Mouse (Mus musculus) heart, embryonic 16.5 days (tissue): ENCODE data around the gene Zfp839. TPM values are rescaled to one million over a fixed set of nuclear protein-coding genes. Genes with fewer than 3 reads are reported as not detected.
"Not testable (repeated sequence)": the region's sequence is repeated elsewhere in the genome, so short reads cannot be mapped to it uniquely, and the experiment has no call there.

Experiments used
- ATAC-seq: fragments of 200-750 bp; cut with Nextera tagmentation; replicated peaks from 2 replicates; pipeline ENCODE4 v1.8.0; 2017; ENCODE audit warnings: moderate number of reproducible peaks; ENCODE audit not compliant: insufficient read depth, low FRiP score; ENCODE audit errors: extremely low read depth
- H3K27ac ChIP-seq: fragments of 300-500 bp; sonication (generic); 2 replicates; pipeline ENCODE4 v1.5.1; 2014; ENCODE audit warnings: mild to moderate bottlenecking, low read length, control low read depth, moderate library complexity
- H3K27me3 ChIP-seq: fragments of 300-500 bp; sonication (generic); 2 replicates; pipeline ENCODE4 v1.6.1; 2014; ENCODE audit warnings: low read length, mixed read lengths; ENCODE audit not compliant: control insufficient read depth, insufficient read depth
- H3K36me3 ChIP-seq: fragments of 300-500 bp; sonication (generic); 2 replicates; pipeline ENCODE4 v1.6.1; 2014; ENCODE audit not compliant: control insufficient read depth, insufficient read depth
- H3K4me1 ChIP-seq: fragments of 300-500 bp; sonication (generic); 2 replicates; pipeline ENCODE4 v1.6.1; 2014; ENCODE audit warnings: low read length, mixed read lengths; ENCODE audit not compliant: control insufficient read depth, insufficient read depth
- H3K4me2 ChIP-seq: fragments of 300-500 bp; sonication (generic); 2 replicates; pipeline ENCODE4 v1.6.1; 2014; ENCODE audit warnings: low read depth, mild to moderate bottlenecking, control low read depth, low read length
- H3K4me3 ChIP-seq: fragments of 300-500 bp; sonication (generic); 2 replicates; pipeline ENCODE4 v1.5.1; 2014; ENCODE audit warnings: mild to moderate bottlenecking, control low read depth, low read length
- H3K9ac ChIP-seq: fragments of 300-500 bp; sonication (generic); 2 replicates; pipeline ENCODE4 v1.6.1; 2014; ENCODE audit warnings: low read length, control low read depth
- H3K9me3 ChIP-seq: fragments of 300-500 bp; sonication (generic); replicated peaks from 2 replicates; pipeline ENCODE4 v1.6.1; 2016; ENCODE audit warnings: low read length; ENCODE audit not compliant: control insufficient read depth
- WGBS: fragments of 180-500 bp; shearing (Covaris S2); extraction: QIAGEN DNeasy Blood & Tissue Kit; methylation state at CpG from one replicate; pipeline ENCODE4 v1.1.7; 2014; 5-methylcytosine and 5-hydroxymethylcytosine counted together
- polyA plus RNA-seq: library from polyadenylated mRNA; unstranded; fragments of >200 nt; fragmentation: Nextera tagmentation; extraction: Ambion mirVana; gene quantifications from 2 replicates; pipeline ENCODE4 v1.2.1, GENCODE M21; 2015

Gene Zfp839
- polyA plus RNA-seq, 1 experiment from 2014 or later: 5.1 TPM

DNA sequence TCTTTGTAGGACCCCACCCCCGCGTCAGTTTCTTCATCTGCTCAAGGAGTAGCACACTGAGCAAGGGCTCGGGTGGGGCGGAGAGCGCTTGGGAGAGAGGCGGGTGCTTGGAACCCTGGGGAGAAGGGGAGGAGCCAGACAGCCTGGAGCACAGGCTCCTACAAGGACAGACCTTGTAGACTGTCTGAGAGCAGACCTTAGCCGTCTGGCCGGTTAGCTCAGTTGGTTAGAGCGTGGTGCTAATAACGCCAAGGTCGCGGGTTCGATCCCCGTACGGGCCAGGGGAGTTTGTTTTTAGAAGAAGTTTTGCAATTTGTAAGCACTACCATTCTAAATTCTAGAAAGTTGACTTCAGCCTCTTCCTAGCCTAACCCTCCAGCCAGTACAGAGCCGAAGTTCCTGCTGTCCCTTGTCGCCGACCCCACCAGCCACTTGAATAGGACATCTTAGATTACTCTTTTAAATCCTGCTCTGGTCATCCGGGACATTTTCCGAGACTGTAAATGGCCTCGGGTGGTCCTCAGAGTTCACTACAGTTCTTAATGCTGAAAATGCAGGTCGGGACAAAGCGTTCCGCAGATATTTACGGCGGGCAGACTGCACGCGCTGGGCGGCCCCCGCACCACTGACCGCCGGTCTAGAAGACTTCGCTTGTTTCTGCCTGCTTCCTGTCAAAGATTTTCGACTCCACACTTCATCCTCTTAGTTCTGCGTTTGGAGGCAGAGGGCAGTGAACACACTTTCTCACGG lies 4.7 kb upstream of the Zfp839 start:
- peak overlapping the region; percentile 84 for H3K4me3 ChIP-seq
- H3K4me1 ChIP-seq: peaks cover 13% of the 10 kb centered on the region
- peak overlapping the region; percentile 83 for H3K9ac ChIP-seq
- peak overlapping the region; percentile 79 for H3K4me2 ChIP-seq
- H3K27ac ChIP-seq: peak overlapping the region; percentile 91
- under 1% methylated on average over 36 of the region's 36 CpGs for WGBS
- H3K27me3 ChIP-seq: no peaks in the 10 kb centered on the region
- no peaks in the 10 kb centered on the region for H3K9me3 ChIP-seq
- no peaks in the 10 kb centered on the region for H3K36me3 ChIP-seq
- peak; percentile 91 for ATAC-seq

DNA sequence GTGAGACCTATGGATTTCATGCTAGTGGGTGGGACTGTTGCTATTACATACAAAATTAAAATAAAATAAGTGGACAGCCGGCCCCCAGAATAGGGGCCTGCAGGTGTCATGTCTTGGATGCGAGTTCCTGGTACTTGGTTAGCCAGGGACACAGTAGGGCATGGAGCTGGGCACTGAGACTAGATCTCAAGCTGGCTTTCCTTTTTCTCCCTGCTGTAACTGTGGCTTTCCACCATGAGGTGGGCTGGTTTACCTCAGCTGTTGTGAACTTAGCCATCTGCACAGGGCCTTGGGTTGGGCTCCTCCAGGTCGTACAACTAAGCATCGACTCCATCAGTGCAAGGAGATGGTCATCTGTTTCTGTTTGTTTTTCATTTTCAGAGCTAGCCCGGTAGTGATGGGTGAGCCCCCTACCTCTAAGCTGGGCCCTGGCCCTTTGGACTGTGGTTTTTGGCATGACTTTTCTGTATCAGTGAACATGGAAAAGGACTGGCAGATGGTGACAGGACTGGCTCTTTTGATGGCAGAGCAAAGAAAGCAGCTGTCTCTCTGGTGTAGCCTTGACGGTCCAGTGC lies 3.8 kb upstream of the Zfp839 start:
- peak overlapping the region; percentile 83 for H3K9ac ChIP-seq
- peak overlapping the region; percentile 79 for H3K4me2 ChIP-seq
- no peak for ATAC-seq
- H3K4me3 ChIP-seq: peak overlapping the region; percentile 84
- peaks cover 18% of the 10 kb centered on the region for H3K4me1 ChIP-seq
- H3K36me3 ChIP-seq: no peaks in the 10 kb centered on the region
- H3K27ac ChIP-seq: no peak overlapping the region; the same call in 1 of the 2 replicates
- H3K9me3 ChIP-seq: no peaks in the 10 kb centered on the region
- no peaks in the 10 kb centered on the region for H3K27me3 ChIP-seq
- 78% methylated on average over 6 of the region's 6 CpGs for WGBS

DNA sequence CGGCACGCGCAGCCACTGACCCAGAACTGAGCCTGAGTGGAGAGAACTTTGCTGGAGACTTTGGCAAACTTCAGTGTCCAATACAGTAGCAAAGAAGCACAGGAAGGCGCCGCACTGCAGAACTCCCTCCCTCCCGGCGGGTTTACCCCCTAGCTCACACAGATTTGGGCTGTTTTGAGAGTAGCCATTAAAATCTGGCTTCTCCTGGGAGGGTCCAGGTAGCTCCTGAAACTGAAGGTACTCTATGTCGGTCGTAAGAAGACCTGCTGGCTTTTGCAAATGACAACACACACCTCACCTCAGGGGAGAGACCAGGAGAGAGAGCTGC lies 840 bp downstream of the Zfp839 start:
- H3K9ac ChIP-seq: peak overlapping the region; percentile 94
- no peak; the same call in 1 of the 2 replicates for ATAC-seq
- peaks cover 19% of the 10 kb centered on the region for H3K4me1 ChIP-seq
- peak overlapping the region; percentile 83 for H3K27ac ChIP-seq
- peak overlapping the region; percentile 89 for H3K4me3 ChIP-seq
- 13% methylated on average over 9 of the region's 9 CpGs for WGBS
- H3K9me3 ChIP-seq: no peaks in the 10 kb centered on the region
- peaks cover 8% of the 10 kb centered on the region for H3K36me3 ChIP-seq
- H3K4me2 ChIP-seq: peak overlapping the region; percentile 86
- H3K27me3 ChIP-seq: no peaks in the 10 kb centered on the region

DNA sequence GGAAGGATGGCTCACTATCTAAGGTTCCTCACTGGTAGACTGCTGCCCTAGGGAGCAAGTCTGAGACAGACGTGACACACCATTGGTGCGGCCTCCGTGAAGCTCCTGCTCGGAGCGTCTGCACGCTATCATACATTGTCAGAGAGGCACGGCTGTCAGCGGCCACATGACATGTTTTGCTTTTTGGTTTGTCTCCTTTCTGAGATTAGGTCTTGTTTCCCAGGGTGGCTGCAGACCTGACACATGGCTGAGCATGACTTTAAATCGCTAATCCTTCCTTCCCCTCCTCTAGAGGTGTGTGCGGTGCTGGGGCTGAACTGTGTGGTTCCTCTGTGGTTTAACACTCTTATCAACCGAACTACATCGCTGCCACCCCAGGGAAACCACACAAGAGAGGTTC lies 1.4 kb downstream of the Zfp839 start:
- H3K9me3 ChIP-seq: no peaks in the 10 kb centered on the region
- H3K4me1 ChIP-seq: peaks cover 14% of the 10 kb centered on the region
- H3K4me2 ChIP-seq: peak overlapping the region; percentile 86
- ATAC-seq: no peak
- peak overlapping the region; percentile 89 for H3K4me3 ChIP-seq
- H3K36me3 ChIP-seq: peaks cover 9% of the 10 kb centered on the region
- WGBS: 35% methylated on average over 12 of the region's 12 CpGs
- H3K27ac ChIP-seq: peak overlapping the region; percentile 83; the same call in 1 of the 2 replicates
- H3K27me3 ChIP-seq: no peaks in the 10 kb centered on the region
- peak overlapping the region; percentile 94 for H3K9ac ChIP-seq

DNA sequence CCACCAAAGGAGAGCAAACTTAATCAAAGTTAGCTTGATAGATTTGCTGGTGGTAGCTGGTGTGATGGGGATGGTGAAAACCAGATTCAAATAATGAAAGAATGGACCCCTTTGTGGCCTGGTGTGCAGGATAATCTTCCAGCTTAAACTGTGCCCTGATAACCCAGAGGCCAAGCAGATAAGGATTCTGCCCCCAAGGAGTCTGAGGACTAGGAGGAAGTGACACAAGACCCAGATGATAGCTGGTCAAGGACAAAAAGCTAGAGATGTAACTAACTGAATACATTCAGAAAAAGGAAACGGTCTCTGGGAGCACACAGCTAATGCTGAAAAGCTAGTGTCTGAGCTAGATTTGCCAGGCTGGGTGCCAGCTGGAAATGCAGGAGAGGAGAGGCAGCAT lies 1.9 kb downstream of the Zfp839 start:
- 63% methylated on average over 1 of the region's 1 CpGs for WGBS
- Histone ChIP-seq H3K36me3 (peaks cover 9% of the 10 kb centered on the region), H3K4me2 (peak overlapping the region; percentile 86; the same call in 1 of the 2 replicates), H3K27ac (no peak overlapping the region), H3K4me1 (peaks cover 14% of the 10 kb centered on the region), H3K9me3 (no peaks in the 10 kb centered on the region), H3K27me3 (no peaks in the 10 kb centered on the region), H3K4me3 (no peak overlapping the region), H3K9ac (no peak overlapping the region; the same call in 1 of the 2 replicates)
- ATAC-seq: no peak

DNA sequence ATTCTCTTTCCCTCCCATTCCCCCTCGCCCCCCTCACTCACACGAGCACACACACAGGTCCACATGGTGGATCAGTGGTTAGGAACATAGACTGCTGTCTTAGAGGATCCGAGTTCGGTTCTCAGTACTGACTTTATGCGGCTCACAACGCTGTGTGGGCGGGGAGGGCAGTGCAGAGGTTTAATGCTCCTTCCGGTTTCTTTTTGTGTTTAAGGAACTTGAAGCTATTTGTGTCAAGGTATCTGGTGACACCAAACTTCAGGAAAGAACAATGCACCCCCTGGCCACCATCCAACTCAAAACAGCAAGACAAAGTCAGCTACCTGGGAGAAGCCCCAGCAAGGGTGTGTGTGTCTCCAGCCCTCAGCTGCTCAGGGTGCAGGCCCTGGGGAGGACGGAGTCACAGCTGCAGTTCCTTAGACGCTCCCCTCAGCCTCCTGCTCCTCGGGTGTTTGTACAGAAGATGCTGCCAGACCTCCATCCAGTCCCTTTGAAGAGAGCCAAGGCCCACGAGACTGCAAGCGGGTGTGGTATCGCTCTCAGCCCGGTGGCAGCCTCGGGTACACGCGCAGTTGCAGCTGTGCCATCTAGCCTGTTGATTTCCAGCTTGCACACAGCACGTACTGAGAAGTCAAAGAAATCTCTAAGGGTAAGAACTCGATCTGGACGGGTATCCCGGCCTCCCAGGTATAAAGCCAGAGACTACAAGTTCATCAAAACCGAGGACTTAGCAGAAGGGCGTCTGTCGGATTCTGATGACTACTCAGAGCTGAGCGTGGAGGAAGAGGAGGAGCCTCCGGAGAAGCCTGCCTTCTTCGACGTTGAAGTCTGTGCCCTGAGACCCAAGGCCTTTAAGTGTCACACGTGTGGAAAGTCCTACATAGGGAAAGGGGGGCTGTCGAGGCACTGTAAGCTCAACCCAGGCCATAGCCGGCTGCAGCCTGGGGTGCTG lies 5.0 kb downstream of the Zfp839 start:
- Histone ChIP-seq H3K9ac (no peak overlapping the region), H3K9me3 (no peaks in the 10 kb centered on the region), H3K4me2 (no peak overlapping the region), H3K36me3 (peaks cover 9% of the 10 kb centered on the region), H3K4me3 (no peak overlapping the region), H3K27ac (no peak overlapping the region), H3K27me3 (no peaks in the 10 kb centered on the region), H3K4me1 (peaks cover 17% of the 10 kb centered on the region)
- 80% methylated on average over 32 of the region's 32 CpGs for WGBS
- no peak for ATAC-seq

DNA sequence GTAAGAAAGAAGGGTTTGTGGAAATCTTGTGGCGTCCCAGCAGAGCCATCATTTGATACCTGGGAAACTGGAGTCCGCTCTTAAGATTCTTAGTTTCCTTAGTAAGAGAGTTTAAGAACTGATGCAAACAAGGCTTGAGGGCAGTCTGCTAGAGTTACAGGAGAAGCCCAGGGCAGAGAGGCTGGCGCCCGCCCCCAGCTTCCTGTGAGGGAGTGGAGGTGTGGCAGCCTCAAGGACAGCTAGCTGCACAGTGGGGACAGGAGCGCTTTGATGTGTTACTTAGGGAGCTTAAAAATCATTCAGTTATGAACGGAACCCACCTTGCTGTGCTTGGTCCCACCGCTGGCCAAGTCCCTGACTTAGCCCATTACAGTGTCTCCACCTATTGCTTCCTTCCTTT lies 7.1 kb downstream of the Zfp839 start:
- Histone ChIP-seq H3K27me3 (no peaks in the 10 kb centered on the region), H3K4me3 (no peak overlapping the region), H3K9me3 (no peaks in the 10 kb centered on the region), H3K27ac (no peak overlapping the region), H3K9ac (no peak overlapping the region), H3K36me3 (peaks cover 9% of the 10 kb centered on the region), H3K4me2 (no peak overlapping the region), H3K4me1 (peaks cover 4% of the 10 kb centered on the region; the same call in 1 of the 2 replicates)
- 68% methylated on average over 7 of the region's 7 CpGs for WGBS
- no peak for ATAC-seq

DNA sequence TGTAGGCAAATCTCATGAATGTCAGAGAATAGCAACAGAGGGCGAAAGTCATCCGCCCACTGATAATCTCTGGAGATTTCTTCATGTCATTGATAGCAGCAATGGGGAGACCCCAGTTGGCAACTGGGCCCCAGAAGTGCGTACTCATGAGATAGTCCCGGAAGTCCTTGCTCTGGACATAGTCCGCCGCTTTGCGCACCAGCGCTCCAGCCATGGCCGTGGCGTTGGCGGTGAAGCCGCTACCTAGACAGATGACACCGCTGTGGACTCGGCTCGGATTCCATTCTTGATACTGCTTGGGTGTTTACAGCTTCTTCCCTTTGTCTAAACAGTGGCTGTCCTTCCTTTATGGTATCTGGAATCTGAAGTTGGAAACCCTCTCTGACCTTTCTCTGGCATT lies 8.6 kb downstream of the Zfp839 start:
- not testable (repeated sequence) for H3K4me1 ChIP-seq, H3K27ac ChIP-seq, H3K27me3 ChIP-seq, H3K4me3 ChIP-seq, H3K4me2 ChIP-seq, H3K9ac ChIP-seq, H3K9me3 ChIP-seq, ATAC-seq
- 93% methylated on average over 15 of the region's 15 CpGs for WGBS
- peaks cover 10% of the 10 kb centered on the region for H3K36me3 ChIP-seq
